Mouse (Mus musculus) ovary, postnatal 36 days (tissue): ENCODE data around the gene Sec14l2.
"Not testable (repeated sequence)": the region's sequence is repeated elsewhere in the genome, so short reads cannot be mapped to it uniquely, and the experiment has no call there.

Experiments
- DNase-seq: peaks from one replicate; pipeline ENCODE4 v3.0.0; 2022; ENCODE audit warnings: low spot score, mixed read lengths

Gene Sec14l2

GRCm38 (mm10) chr11:4133450-4133849 is 10.2 kb upstream of the Sec14l2 start:
- DNase-seq = no peak

DNA sequence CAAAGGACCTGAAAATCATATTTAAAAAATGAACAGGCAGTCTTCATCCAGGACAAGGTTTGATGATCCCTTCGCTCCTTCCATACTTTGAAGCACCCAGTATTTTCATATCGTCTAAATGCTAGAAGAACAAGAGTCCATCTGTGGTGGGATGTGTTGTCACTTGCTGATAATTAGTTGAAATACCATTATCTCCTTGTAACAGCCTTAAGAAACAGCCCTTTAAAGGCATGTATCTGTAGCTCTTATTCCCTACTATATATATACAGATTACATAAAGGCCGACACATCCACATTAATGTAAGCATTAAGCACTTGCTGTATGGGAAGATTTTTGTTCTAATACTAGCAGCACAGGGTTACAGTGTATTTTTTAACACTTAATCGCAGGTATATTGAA is 5.2 kb upstream of the Sec14l2 start:
- not testable (repeated sequence) for DNase-seq

GRCm38 (mm10) chr11:4127059-4127458 is 3.8 kb upstream of the Sec14l2 start:
- DNase-seq = no peak

- DNase-seq = no peak
These were observed 707 bp upstream of the Sec14l2 start for GRCm38 (mm10) chr11:4123922-4124321.

- DNase-seq = no peak
These were observed 989 bp downstream of the Sec14l2 start for GRCm38 (mm10) chr11:4122226-4122625.

DNA sequence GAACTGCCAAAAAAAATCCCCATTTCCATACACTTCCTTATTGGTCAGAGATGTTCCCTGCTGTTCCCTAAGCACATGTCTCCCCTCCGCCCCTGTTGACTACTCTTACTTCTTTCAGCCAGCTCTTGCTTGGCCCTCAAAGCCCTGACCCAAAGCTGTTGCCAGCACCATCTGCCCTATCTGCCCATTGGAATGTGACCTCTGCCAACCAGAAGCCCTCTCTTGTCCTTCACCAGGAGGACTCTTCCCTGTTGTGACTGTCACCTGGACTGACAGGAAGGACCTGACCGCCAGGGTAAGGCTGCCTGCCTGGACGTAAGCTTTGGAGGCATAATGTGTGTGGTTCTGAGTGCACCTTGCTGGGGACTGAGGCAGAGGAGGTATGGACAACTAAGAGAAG is 1.5 kb downstream of the Sec14l2 start:
- no peak for DNase-seq

DNA sequence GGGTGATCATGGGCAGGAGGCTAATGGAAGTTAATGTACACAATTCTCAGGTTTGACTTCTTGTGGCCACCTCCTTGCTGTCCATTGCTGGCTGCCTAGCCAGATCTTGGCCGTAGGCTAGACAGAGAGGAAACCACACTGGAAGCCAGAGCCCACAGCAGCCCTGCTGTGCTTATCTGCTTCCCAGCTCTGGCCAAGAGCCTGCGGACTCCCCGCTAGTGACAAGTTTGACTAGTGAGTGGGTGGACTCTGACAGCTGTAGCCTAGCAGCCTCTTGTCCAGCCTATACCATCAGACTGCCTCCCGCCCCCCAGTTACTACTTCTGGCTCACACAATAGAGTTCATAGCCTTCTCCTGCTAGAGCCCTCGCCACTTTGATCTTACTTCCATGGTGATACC is 3.6 kb downstream of the Sec14l2 start:
- no peak for DNase-seq

DNA sequence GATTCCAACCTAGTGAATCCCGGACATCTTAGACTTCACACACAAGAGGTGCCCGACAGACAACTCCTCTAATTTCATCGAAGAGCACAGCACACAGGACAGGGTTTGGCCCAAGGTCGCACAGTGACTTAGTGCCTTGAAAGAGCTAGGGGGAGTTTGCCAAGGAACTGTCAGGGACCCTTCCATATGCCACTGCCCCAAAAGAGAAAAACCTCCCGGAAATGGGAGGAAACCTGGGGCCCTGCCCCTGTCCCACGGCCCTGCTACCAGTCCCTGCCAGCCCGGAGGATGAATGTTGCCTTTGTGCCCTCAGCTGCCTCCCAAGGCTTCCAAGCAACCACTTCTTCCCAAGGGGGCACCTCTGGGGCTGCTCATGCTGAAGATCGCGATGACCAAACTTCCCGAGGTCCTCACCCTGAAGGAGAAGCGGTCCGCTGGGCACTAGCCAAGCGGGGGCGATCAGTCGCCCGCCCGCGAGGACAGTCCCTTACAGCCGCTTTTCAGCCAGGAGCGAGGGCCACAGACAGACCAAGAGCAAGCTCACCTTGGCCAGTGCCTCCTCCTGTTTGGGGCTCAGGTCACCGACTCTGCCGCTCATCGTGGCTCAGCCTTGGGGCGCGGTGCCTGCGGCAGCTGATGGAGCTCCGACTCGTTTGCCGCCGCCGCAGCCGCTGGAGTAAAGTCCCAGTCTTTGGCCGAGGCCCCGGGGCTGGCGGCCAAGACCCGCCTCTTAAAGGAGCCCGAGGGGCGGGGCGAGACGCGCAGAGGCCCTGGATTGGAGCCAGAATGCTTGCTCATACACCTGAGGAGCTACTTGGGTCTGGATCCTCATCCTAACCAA is 4.9 kb downstream of the Sec14l2 start:
- peak; percentile 69 for DNase-seq

- DNase-seq = no peak
These were observed 5.7 kb downstream of the Sec14l2 start for GRCm38 (mm10) chr11:4117372-4118071.

DNA sequence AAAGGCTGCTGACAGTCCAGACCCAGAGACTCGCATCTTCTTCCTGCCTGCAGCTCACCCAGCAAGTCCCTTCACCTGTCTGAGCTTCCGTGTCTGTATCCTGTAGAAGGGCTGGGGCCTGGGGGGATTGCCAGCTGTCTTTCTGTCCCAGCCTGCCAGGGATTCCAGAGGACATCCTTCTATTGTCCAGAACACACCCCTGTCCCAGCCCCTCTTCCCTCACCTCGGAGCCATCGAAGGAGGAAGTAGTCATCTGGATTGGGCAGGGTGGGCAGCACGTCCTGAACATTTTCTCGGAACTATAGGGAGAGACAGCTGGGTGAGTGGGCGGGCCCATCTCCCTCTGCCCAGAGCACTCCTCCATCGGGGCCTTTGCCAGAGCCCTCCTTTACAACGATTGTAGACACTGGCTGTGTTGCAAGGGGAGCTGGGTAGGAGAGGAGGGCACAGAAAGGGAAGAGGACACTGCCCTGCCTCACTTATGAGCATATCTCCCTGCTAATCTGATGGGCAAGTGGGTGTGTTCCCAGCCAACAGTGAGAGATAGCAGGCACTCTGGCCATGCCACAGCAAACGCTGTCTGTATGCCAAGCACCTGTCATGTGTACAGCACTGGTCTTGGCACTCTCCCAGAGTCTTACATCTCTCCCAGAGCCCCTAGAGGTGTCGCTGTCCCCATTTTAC is 6.6 kb downstream of the Sec14l2 start:
- no peak for DNase-seq

- no peak for DNase-seq
These were observed 7.8 kb downstream of the Sec14l2 start for GRCm38 (mm10) chr11:4115407-4115806.

- not testable (repeated sequence) for DNase-seq
These were observed 8.7 kb downstream of the Sec14l2 start for GRCm38 (mm10) chr11:4114541-4114940.

DNA sequence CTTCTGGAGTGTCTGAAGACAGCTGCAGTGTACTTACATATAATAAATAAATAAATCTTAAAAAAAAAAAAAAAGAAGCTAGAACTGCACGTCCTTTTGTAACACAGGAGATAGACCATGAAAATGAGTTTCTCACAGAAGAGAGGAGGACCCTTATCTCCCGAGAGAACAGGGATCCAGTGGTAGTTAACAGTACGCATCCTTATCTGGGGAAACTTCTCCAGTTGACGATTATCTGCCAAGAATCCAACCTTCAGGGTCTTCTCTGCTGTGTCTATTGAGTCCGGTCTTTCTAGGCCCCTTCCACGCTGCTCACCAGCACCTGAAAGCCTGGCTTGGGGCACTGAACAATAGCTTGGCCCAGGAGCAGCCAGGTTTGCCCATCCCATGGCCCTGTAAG is 9.2 kb downstream of the Sec14l2 start:
- no peak for DNase-seq

DNA sequence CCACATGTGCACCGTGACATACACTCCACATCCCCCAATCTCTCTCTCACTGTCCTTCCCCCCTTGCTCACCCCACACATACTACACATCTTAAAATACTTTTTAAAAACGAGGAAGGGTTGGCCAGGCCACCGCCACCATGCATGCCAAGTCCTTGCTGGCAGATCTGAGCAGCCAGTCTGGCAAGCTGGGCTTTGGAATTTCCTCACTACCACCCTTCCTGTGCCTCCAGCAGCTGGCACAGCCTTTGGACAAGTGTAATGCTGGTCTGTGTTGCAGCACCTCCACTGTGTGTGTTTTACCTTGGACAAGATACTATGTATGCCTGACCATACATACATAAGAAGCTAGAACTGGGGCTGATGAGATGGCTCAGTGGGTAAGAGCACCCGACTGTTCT is 9.7 kb downstream of the Sec14l2 start:
- no peak for DNase-seq

DNA sequence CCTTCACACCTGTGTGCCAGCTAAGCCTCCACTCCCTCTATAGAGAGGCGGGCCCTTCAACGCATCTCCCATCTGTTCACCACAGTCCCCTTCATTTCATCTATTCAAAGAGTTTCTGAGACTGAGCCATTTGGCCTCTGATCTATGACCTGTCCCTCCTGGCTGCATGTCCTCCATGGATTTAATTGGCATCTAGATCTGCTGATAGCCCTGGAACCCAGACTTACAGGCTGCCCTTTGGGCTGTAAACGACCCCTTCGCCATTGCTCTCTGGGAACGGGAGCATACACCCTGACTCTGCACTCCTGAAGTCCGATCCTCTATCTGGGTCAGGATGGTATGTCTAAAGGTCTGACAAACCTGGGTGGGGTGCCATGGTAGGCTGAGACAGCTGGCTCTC is 10.4 kb downstream of the Sec14l2 start:
- DNase-seq = no peak

GRCm38 (mm10) chr11:4112033-4112432 is 11.2 kb downstream of the Sec14l2 start:
- no peak for DNase-seq

DNA sequence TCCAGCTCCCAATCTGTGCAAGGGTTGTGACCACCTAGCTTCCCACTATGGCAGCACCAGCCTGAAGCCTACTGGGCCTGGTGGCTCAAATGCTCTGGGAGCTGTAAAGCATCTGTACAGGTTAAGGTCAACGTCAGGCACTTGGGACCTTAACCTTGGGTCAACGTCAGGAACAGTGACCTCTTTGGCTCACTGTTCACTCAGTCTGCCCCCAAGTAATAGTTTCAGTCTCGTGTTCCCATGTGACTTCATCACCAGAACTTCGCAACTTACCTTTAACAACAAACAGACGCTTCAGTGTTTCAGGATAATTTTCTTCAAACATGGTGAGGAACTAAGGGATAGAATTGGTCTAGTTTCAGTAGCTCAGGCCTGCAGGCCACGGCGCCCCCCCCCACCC is 14.5 kb downstream of the Sec14l2 start:
- no peak for DNase-seq

DNA sequence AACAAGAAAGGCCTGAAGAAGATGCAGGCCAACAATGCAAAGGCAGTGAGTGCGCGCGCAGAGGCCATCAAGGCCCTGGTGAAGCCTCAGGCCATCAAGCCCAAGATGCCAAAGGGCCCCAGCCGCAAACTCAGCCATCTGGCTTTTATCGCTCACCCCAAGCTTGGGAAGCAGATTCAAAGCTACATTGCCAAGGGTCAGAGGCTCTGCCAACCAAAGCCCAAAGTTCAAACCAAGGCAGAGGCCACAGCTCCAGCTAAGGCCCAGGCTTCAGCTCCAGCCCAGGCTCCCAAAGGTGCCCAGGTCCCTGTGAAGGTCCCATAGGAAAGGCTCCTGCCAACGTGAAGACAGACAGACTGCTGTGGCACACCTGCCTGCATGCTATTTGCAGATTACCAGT is 15.3 kb downstream of the Sec14l2 start:
- not testable (repeated sequence) for DNase-seq

DNA sequence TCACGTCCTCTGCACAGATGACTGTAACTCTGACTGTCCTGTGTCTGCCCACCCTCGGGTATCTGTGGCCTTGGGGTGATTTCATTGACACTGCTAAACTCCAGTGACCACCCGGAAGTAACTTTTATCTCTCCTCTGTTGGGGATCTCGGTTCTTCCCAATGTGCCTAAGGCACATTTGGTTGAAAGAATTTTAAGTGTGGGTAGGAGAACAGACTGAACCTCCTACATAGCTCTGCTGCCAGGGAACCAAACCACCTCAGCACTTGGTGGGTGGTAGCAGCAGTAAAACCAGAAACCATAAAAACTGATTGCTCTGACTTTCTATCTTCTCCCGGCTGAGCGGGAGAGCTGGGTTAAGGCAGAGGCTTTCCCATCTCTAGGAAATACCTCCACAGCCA is 17.8 kb downstream of the Sec14l2 start:
- DNase-seq = no peak

- no peak for DNase-seq
These were observed 18.2 kb downstream of the Sec14l2 start for GRCm38 (mm10) chr11:4104989-4105388.

DNA sequence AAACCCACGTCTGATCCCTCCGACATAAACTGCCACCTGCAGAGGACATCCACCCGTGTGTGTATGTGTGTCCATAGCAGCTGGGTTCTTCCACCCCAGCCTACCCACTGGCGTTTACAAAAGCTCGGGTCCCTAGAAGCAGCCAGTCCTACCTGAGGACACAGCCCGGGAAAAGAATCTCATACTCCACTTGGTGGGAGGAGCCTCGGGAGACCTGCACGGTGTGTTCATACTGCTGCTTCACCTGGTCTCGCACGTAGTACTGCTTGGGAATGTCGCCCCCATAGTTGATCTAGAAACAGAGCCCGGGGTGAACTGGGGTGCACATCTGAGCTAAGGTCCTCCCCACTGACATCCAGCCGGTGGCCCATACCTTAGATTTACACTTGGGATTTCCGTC is 19.7 kb downstream of the Sec14l2 start:
- no peak for DNase-seq

DNA sequence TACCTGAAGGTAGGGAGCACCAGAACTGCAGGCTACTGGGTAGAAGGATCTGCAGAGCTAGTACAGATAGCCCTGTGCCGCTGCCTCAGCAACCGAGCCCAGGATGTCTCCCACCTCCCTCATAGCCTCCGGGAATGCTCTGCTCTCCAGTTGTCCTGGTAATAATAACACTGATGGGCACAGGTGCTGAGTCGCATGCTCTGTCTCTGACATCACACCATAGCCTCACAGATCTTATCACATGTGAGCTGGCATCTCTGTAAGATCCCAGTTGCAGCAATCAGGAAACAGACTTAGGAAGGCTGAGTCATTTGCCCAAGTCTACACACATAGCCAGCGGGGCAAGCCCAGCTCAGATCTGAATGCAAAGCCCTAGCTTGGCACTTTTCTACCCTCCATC is 21.4 kb downstream of the Sec14l2 start:
- no peak for DNase-seq

GRCm38 (mm10) chr11:4099447-4099846 is 23.8 kb downstream of the Sec14l2 start:
- DNase-seq = no peak
